Mouse (Mus musculus) ES-Bruce4 (cell line): ENCODE data around the gene Onecut3. TPM values are rescaled to one million over a fixed set of nuclear protein-coding genes. Genes with fewer than 3 reads are reported as not detected.

ENCODE experiments used
- H3K27ac ChIP-seq: 2 replicates; pipeline ENCODE4 v1.5.1; 2012; ENCODE audit warnings: low read length, inconsistent platforms; ENCODE audit not compliant: insufficient read depth
- H3K27me3 ChIP-seq: 2 replicates; pipeline ENCODE4 v1.6.1; 2012; ENCODE audit warnings: mild to moderate bottlenecking, low read length, inconsistent platforms; ENCODE audit not compliant: control insufficient read depth, poor library complexity, insufficient read depth, severe bottlenecking
- H3K36me3 ChIP-seq: 2 replicates; pipeline ENCODE4 v1.6.1; 2012; ENCODE audit warnings: inconsistent platforms, mild to moderate bottlenecking, low read length, moderate library complexity; ENCODE audit not compliant: control insufficient read depth, poor library complexity, insufficient read depth, severe bottlenecking
- H3K4me1 ChIP-seq: one replicate; pipeline ENCODE4 v1.8.1; 2011; ENCODE audit warnings: low read length; ENCODE audit not compliant: control insufficient read depth, insufficient read depth
- H3K4me3 ChIP-seq: 2 replicates; pipeline ENCODE4 v1.5.1; 2011; ENCODE audit warnings: low read depth, mild to moderate bottlenecking, low read length
- H3K9ac ChIP-seq: 2 replicates; pipeline ENCODE4 v1.6.1; 2012; ENCODE audit warnings: low read depth, mild to moderate bottlenecking, inconsistent platforms; ENCODE audit not compliant: poor library complexity, severe bottlenecking
- H3K9me3 ChIP-seq: replicated peaks from 2 replicates; pipeline ENCODE4 v1.6.1; 2012; ENCODE audit warnings: mild to moderate bottlenecking, low read length, inconsistent platforms; ENCODE audit not compliant: control insufficient read depth, poor library complexity, insufficient read depth, severe bottlenecking
- CTCF ChIP-seq: IDR thresholded peaks from one replicate; pipeline ENCODE4 v1.8.1; 2011; ENCODE audit warnings: low read depth, low read length
- EP300 ChIP-seq: IDR thresholded peaks from 2 replicates; pipeline ENCODE4 v1.6.1; 2011; ENCODE audit warnings: low read depth, low read length; ENCODE audit not compliant: insufficient read depth
- POLR2A ChIP-seq: IDR thresholded peaks from one replicate; pipeline ENCODE4 v1.8.1; 2011; ENCODE audit warnings: low read length; ENCODE audit not compliant: insufficient read depth
- polyA plus RNA-seq: library from polyadenylated mRNA; stranded (reverse); fragments of >200 nt; gene quantifications from 2 replicates; pipeline ENCODE4 v1.2.4, GENCODE M21; 2011; ENCODE audit warnings: low read depth; ENCODE audit not compliant: missing spikeins, insufficient read depth, insufficient read length

Onecut3 gene
- polyA plus RNA-seq, 1 experiment = not detected

DNA sequence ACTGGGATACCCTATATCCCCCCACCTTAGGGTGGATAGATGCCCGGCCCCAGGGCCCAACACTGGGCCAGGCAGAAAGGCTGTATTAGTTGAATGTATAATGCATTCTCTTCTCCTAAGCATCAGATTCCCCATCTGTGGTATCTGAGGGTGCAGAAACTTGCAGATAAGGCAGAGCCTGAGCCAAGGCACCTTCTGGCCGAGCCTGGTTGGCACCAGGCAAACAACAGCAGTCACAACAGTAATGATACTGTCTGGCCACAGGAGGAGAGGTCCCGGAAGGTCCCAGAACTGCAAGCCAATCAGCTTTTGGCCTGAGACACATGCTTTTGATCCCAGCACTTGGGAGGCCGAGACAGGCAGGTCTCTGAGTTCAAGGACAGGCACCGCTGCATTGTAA is 38.9 kb upstream of the Onecut3 start:
- Histone ChIP-seq H3K27me3 (no peaks in the 10 kb centered on the region), H3K36me3 (no peaks in the 10 kb centered on the region), H3K9me3 (no peaks in the 10 kb centered on the region), H3K9ac (no peak overlapping the region), H3K4me3 (no peak overlapping the region), H3K4me1 (peaks cover 2% of the 10 kb centered on the region), H3K27ac (no peak overlapping the region)
- no peak for TF ChIP-seq CTCF
- TF ChIP-seq EP300 = no peak
- no peak for TF ChIP-seq POLR2A

DNA sequence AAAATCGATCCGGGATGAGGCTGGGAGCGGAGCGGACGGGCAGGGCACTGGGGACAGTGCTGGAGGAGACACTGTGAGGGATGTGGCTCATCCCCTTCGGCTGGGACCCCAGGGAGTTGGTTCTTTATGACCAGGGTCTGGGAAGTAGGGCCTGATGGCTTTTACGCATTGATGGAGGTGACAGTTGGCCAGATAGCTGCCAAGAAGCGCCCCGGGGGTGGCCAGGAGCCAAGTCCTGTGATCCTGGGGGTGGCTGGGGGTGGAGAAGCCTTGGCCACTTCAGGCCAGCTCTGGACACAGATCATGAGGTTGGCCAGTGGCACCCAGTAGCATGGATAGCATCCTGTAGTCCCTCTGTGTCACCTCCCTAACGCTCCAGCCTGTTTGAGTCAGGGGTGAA is 35.4 kb upstream of the Onecut3 start:
- no peaks in the 10 kb centered on the region for H3K9me3 ChIP-seq
- no peaks in the 10 kb centered on the region for H3K27me3 ChIP-seq
- no peak overlapping the region for H3K9ac ChIP-seq
- no peak overlapping the region for H3K4me3 ChIP-seq
- peaks cover 2% of the 10 kb centered on the region for H3K4me1 ChIP-seq
- TF ChIP-seq CTCF (no peak), EP300 (no peak), POLR2A (no peak)
- no peaks in the 10 kb centered on the region for H3K36me3 ChIP-seq
- no peak overlapping the region for H3K27ac ChIP-seq

DNA sequence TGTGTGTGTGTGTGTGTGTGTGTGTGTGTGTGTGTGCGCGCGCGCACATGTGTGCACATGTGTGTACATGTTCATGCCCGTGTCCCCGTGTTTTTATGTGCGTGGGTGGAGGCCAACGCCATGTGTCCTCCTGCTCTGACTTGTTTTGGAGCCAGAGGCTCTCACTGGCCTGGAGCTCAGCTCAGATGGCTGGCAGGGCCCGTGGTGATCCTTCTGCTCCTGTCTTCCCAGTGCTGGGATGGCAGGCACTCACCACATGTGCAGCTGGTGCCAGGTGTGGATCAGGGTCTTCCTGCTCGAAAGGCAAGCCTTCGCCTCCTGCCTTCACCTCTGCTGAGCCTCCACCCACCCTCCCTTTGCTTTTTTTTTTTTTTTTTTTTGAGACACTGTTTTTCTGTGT is 35.0 kb upstream of the Onecut3 start:
- Histone ChIP-seq H3K27ac (no peak overlapping the region), H3K4me1 (peaks cover 2% of the 10 kb centered on the region), H3K9me3 (no peaks in the 10 kb centered on the region), H3K27me3 (no peaks in the 10 kb centered on the region), H3K4me3 (no peak overlapping the region), H3K36me3 (no peaks in the 10 kb centered on the region), H3K9ac (no peak overlapping the region)
- TF ChIP-seq POLR2A (no peak), EP300 (no peak), CTCF (no peak)

DNA sequence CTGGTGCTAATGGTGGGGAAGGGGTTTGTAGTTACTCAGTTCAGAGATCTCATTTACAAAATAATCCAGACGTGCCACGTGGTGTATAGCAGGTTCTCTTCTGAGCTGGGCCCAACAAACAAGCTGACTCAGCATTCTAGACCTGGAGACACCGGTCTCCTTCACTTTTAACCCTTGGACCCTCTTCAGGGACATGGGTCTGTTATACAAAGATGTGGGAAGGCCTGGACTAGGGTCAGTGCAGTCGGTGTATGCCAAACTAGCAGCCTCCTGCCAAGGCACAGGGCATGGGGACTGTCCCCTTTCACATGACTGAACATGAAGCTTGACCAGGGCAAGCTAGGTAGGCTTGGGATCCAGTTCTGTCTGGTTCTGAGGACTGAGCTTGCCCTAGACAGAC is 34.3 kb upstream of the Onecut3 start:
- H3K27ac ChIP-seq = no peak overlapping the region
- TF ChIP-seq EP300 (no peak), POLR2A (no peak), CTCF (no peak)
- no peaks in the 10 kb centered on the region for H3K9me3 ChIP-seq
- H3K4me1 ChIP-seq = peaks cover 2% of the 10 kb centered on the region
- H3K36me3 ChIP-seq = no peaks in the 10 kb centered on the region
- no peak overlapping the region for H3K4me3 ChIP-seq
- H3K27me3 ChIP-seq = no peaks in the 10 kb centered on the region
- no peak overlapping the region for H3K9ac ChIP-seq

DNA sequence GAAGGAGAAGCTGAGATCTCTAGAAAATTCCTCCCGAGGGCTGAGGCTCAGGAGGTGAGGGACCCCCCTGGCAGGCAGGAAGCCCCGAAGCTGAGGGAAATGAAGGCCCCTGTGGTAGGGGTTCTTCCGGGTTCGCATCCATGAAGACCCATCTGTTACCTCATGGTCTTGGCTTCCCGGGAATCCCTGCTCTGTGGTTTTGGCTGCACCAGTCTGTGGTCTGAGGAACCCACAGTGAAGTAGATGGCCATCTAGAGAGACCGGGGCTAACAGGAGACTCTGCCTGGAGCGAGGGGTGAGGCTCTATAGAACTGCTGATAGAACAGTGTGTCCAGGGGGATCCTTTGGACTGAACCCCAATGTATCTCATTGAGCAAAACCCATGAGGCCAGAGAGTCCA is 33.3 kb upstream of the Onecut3 start:
- Histone ChIP-seq H3K27me3 (no peaks in the 10 kb centered on the region), H3K9ac (no peak overlapping the region), H3K27ac (no peak overlapping the region), H3K9me3 (no peaks in the 10 kb centered on the region), H3K4me3 (no peak overlapping the region), H3K4me1 (peaks cover 2% of the 10 kb centered on the region), H3K36me3 (no peaks in the 10 kb centered on the region)
- TF ChIP-seq POLR2A = no peak
- no peak for TF ChIP-seq CTCF
- TF ChIP-seq EP300 = no peak

DNA sequence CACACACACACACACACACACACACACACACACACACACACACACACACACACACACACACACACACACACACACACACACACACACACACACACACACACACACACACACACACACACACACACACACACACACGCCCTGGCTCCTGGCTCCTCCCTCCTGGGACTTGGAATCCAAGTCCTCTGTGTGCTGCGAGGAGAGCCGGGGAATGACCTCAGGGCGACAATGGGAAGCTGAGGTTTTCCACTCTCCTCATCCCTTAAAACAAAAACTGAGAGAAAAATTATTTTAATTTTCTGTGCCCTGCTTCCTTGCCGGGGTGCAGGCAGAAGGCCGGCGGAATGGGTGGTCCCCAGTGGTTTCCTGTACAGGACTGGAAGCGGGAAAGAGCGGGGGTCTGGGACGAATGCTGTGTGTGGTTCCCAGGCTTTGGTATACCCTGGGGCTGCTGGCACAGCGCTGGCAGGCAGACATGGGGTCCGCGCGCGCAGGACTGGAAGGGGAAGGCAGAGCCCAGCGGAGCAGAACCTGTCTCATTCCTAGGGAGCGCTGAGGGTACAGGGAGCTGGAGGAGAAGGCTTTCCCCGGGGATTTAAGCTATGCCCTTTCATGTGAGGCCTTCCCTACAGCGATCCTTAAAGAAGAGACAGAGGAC is 30.1 kb upstream of the Onecut3 start:
- no peaks in the 10 kb centered on the region for H3K27me3 ChIP-seq

More for the DNA sequence above, 30.1 kb upstream of the Onecut3 start:
- TF ChIP-seq POLR2A = no peak
- no peak for TF ChIP-seq EP300
- TF ChIP-seq CTCF = no peak
- no peak overlapping the region for H3K27ac ChIP-seq
- H3K4me1 ChIP-seq = peaks cover 2% of the 10 kb centered on the region
- peak overlapping the region; percentile 12 for H3K4me3 ChIP-seq
- 0 out of 2 replicates have a peak overlapping the region, but pooled peaks have one; percentile 30 for H3K9ac ChIP-seq
- H3K36me3 ChIP-seq = no peaks in the 10 kb centered on the region
- no peaks in the 10 kb centered on the region for H3K9me3 ChIP-seq
